Mouse (Mus musculus): ENCODE data around the gene Trpc6.

Trpc6 gene

GRCm38 (mm10) chr9:8544041-8544794 lies at the start of gene Trpc6:
Gene Trpc6, plus strand, starts transcription at chr9:8544142.
- DNase-seq (ENCODE audit: low spot score in 2 of 2): no peak

GRCm38 (mm10) chr9:8520911-8521310 lies 23.0 kb upstream of the Trpc6 start:
- DNase-seq (ENCODE audit: low spot score in 2 of 2): no peak

GRCm38 (mm10) chr9:8533670-8534069 lies 10.3 kb upstream of the Trpc6 start:
- no peak for DNase-seq (ENCODE audit: low spot score in 2 of 2)

- DNase-seq (ENCODE audit: low spot score in 2 of 2): no peak
Measured at GRCm38 (mm10) chr9:8545236-8545635, 1.3 kb downstream of the Trpc6 start.

GRCm38 (mm10) chr9:8558574-8558973 lies 14.6 kb downstream of the Trpc6 start:
- DNase-seq (ENCODE audit: low spot score in 2 of 2): no peak

- no peak for DNase-seq (ENCODE audit: low spot score in 2 of 2)
Measured at GRCm38 (mm10) chr9:8592618-8593017, 48.7 kb downstream of the Trpc6 start.

- no peak for DNase-seq (ENCODE audit: low spot score in 2 of 2)
Measured at GRCm38 (mm10) chr9:8597089-8597488, 53.1 kb downstream of the Trpc6 start.

GRCm38 (mm10) chr9:8606816-8607491 lies 63.0 kb downstream of the Trpc6 start:
- no peak for DNase-seq (ENCODE audit: low spot score in 2 of 2)

- no peak for DNase-seq (ENCODE audit: low spot score in 2 of 2)
Measured at GRCm38 (mm10) chr9:8634344-8634743, 90.4 kb downstream of the Trpc6 start.

- no peak for DNase-seq (ENCODE audit: low spot score in 2 of 2)
Measured at GRCm38 (mm10) chr9:8643453-8643852, 99.5 kb downstream of the Trpc6 start.

GRCm38 (mm10) chr9:8655347-8655746 lies 111.4 kb downstream of the Trpc6 start:
- no peak for DNase-seq (ENCODE audit: low spot score in 2 of 2)

- no peak for DNase-seq (ENCODE audit: low spot score in 2 of 2)
Measured at GRCm38 (mm10) chr9:8672944-8673343, 129.0 kb downstream of the Trpc6 start.

- no peak for DNase-seq (ENCODE audit: low spot score in 2 of 2)
Measured at GRCm38 (mm10) chr9:8676607-8677006, 132.7 kb downstream of the Trpc6 start.

GRCm38 (mm10) chr9:8693177-8693576 lies 149.2 kb downstream of the Trpc6 start:
- DNase-seq (ENCODE audit: low spot score in 2 of 2): no peak

GRCm38 (mm10) chr9:8700669-8701068 lies 156.7 kb downstream of the Trpc6 start:
- DNase-seq (ENCODE audit: low spot score in 2 of 2): peak in 1 of 2 experiments; percentile 1

- no peak for DNase-seq (ENCODE audit: low spot score in 2 of 2)
Measured at GRCm38 (mm10) chr9:8703516-8703915, 159.6 kb downstream of the Trpc6 start.

- DNase-seq (ENCODE audit: low spot score in 2 of 2): no peak
Measured at GRCm38 (mm10) chr9:8703956-8704355, 160.0 kb downstream of the Trpc6 start.

GRCm38 (mm10) chr9:8710052-8710739 lies 166.3 kb downstream of the Trpc6 start:
- DNase-seq (ENCODE audit: low spot score in 2 of 2): no peak

- no peak for DNase-seq (ENCODE audit: low spot score in 2 of 2)
Measured at GRCm38 (mm10) chr9:8719017-8719416, 175.1 kb downstream of the Trpc6 start.

- DNase-seq (ENCODE audit: low spot score in 2 of 2): no peak
Measured at GRCm38 (mm10) chr9:8729056-8729455, 185.1 kb downstream of the Trpc6 start.

Measured in spleen, postnatal 36 days (tissue).